Mouse (Mus musculus) brain, embryonic 14.5 days (tissue): ENCODE data around the gene Ehd1.

ENCODE experiments used
- CTCF ChIP-seq: fragments of 200-500 bp; IDR thresholded peaks from 2 replicates; pipeline ENCODE4 v1.5.1; 2012; ENCODE audit warnings: inconsistent platforms, mild to moderate bottlenecking, moderate library complexity, borderline replicate concordance; ENCODE audit not compliant: insufficient read depth, insufficient read length; ENCODE audit errors: extremely low read depth
- POLR2A ChIP-seq: fragments of 200-500 bp; IDR thresholded peaks from 2 replicates; pipeline ENCODE4 v1.6.1; 2012; ENCODE audit warnings: mild to moderate bottlenecking, inconsistent platforms, borderline replicate concordance; ENCODE audit not compliant: poor library complexity, insufficient read depth, insufficient read length, severe bottlenecking; ENCODE audit errors: extremely low read depth

- TF ChIP-seq POLR2A (no peak), CTCF (no peak)
Observed at GRCm38 (mm10) chr19:6277661-6278438, 1.3 kb downstream of the Ehd1 start.
